Mouse (Mus musculus): ENCODE measurements around the gene Mill2. TPM values are rescaled to one million over a fixed set of nuclear protein-coding genes. Genes with fewer than 3 reads are reported as not detected.
"Not testable (repeated sequence)": the region's sequence is repeated elsewhere in the genome, so short reads cannot be mapped to it uniquely, and the experiment has no call there.

Gene Mill2
- polyA plus RNA-seq, 1 experiment from 2014 or later: 0.34 TPM

- ATAC-seq: no peak
- 73% methylated on average over 1 of the region's 1 CpGs for WGBS
Measured at GRCm38 (mm10) chr7:18841174-18841567, 1.4 kb downstream of the Mill2 start.

GRCm38 (mm10) chr7:18844811-18845210 lies 5.0 kb downstream of the Mill2 start:
- H3K4me1 ChIP-seq: 0 out of 2 replicates have a peak, but pooled peaks cover 4% of the 10 kb centered on the region
- ATAC-seq: no peak
- no peak overlapping the region for H3K9ac ChIP-seq
- H3K9me3 ChIP-seq (replicated peaks): no peaks in the 10 kb centered on the region
- no peak overlapping the region for H3K4me2 ChIP-seq
- no peak overlapping the region for H3K27ac ChIP-seq
- WGBS: 55% methylated on average over 5 of the region's 5 CpGs
- no peaks in the 10 kb centered on the region for H3K27me3 ChIP-seq
- no peaks in the 10 kb centered on the region for H3K36me3 ChIP-seq (ENCODE audit: poor library complexity, severe bottlenecking)
- no peak overlapping the region for H3K4me3 ChIP-seq

More at GRCm38 (mm10) chr7:18841174-18841567, 1.4 kb downstream of the Mill2 start:
- H3K27me3 ChIP-seq: no peaks in the 10 kb centered on the region
- peak overlapping the region; percentile 63 for H3K4me2 ChIP-seq
- no peak overlapping the region for H3K9ac ChIP-seq
- no peak overlapping the region for H3K4me3 ChIP-seq
- 0 out of 2 replicates have a peak, but pooled peaks cover 4% of the 10 kb centered on the region for H3K4me1 ChIP-seq
- no peaks in the 10 kb centered on the region for H3K9me3 ChIP-seq (replicated peaks)
- H3K27ac ChIP-seq: no peak overlapping the region
- H3K36me3 ChIP-seq (ENCODE audit: poor library complexity, severe bottlenecking): no peaks in the 10 kb centered on the region

GRCm38 (mm10) chr7:18848395-18848794 lies 8.6 kb downstream of the Mill2 start:
- ATAC-seq: no peak
- Histone ChIP-seq H3K36me3 (ENCODE audit: poor library complexity, severe bottlenecking) (no peaks in the 10 kb centered on the region), H3K9ac (no peak overlapping the region), H3K4me3 (no peak overlapping the region), H3K4me1 (no peaks in the 10 kb centered on the region), H3K9me3 (replicated peaks) (no peaks in the 10 kb centered on the region), H3K27ac (no peak overlapping the region), H3K27me3 (no peaks in the 10 kb centered on the region), H3K4me2 (no peak overlapping the region)
- WGBS: 91% methylated on average over 1 of the region's 1 CpGs

- H3K36me3 ChIP-seq (ENCODE audit: poor library complexity, severe bottlenecking): no peaks in the 10 kb centered on the region
- H3K27ac ChIP-seq: no peak overlapping the region
- no peak overlapping the region for H3K9ac ChIP-seq
- H3K27me3 ChIP-seq: no peaks in the 10 kb centered on the region
- no peak for ATAC-seq
- no peaks in the 10 kb centered on the region for H3K4me1 ChIP-seq
- no peak overlapping the region for H3K4me2 ChIP-seq
- no peak overlapping the region for H3K4me3 ChIP-seq
- WGBS: 78% methylated on average over 5 of the region's 5 CpGs
- H3K9me3 ChIP-seq (replicated peaks): no peaks in the 10 kb centered on the region
Measured at GRCm38 (mm10) chr7:18858310-18858916, 18.6 kb downstream of the Mill2 start.

GRCm38 (mm10) chr7:18862801-18863200 lies 23.0 kb downstream of the Mill2 start:
- Histone ChIP-seq H3K9me3 (replicated peaks) (0 out of 2 replicates have a peak, but pooled peaks cover under 1% of the 10 kb centered on the region), H3K4me1 (no peaks in the 10 kb centered on the region), H3K4me3 (no peak overlapping the region), H3K36me3 (ENCODE audit: poor library complexity, severe bottlenecking) (no peaks in the 10 kb centered on the region), H3K27me3 (no peaks in the 10 kb centered on the region), H3K27ac (no peak overlapping the region), H3K4me2 (no peak overlapping the region), H3K9ac (no peak overlapping the region)
- no peak for ATAC-seq
- WGBS: 86% methylated on average over 6 of the region's 6 CpGs

GRCm38 (mm10) chr7:18868491-18868890 lies 28.7 kb downstream of the Mill2 start:
- Histone ChIP-seq H3K27ac (no peak overlapping the region), H3K36me3 (ENCODE audit: poor library complexity, severe bottlenecking) (no peaks in the 10 kb centered on the region), H3K4me1 (peaks cover 4% of the 10 kb centered on the region; the same call in 1 of the 2 replicates), H3K9me3 (replicated peaks) (peaks cover 8% of the 10 kb centered on the region; the same call in 1 of the 2 replicates), H3K9ac (no peak overlapping the region), H3K27me3 (no peaks in the 10 kb centered on the region), H3K4me3 (no peak overlapping the region), H3K4me2 (no peak overlapping the region)
- 82% methylated on average over 2 of the region's 2 CpGs for whole genome bisulfite sequencing
- no peak for ATAC-seq

GRCm38 (mm10) chr7:18871031-18871430 lies 31.3 kb downstream of the Mill2 start, which contains the start of gene Pglyrp1:
TSS of gene Pglyrp1 (plus strand) at chr7:18871331.
- 89% methylated on average over 1 of the region's 8 CpGs for WGBS
- H3K4me1 ChIP-seq; ATAC-seq; H3K27ac ChIP-seq; H3K36me3 ChIP-seq (ENCODE audit: poor library complexity, severe bottlenecking); H3K4me3 ChIP-seq; H3K27me3 ChIP-seq; H3K9ac ChIP-seq; H3K4me2 ChIP-seq; H3K9me3 ChIP-seq (replicated peaks): not testable (repeated sequence)

- Histone ChIP-seq H3K4me2 (peak overlapping the region; percentile 86), H3K4me3 (peak overlapping the region; percentile 45), H3K27me3 (no peaks in the 10 kb centered on the region), H3K4me1 (peaks cover 4% of the 10 kb centered on the region; the same call in 1 of the 2 replicates), H3K27ac (no peak overlapping the region), H3K9ac (peak overlapping the region; percentile 63), H3K9me3 (replicated peaks) (peaks cover 8% of the 10 kb centered on the region; the same call in 1 of the 2 replicates), H3K36me3 (ENCODE audit: poor library complexity, severe bottlenecking) (no peaks in the 10 kb centered on the region)
- WGBS: 32% methylated on average over 13 of the region's 14 CpGs
- peak; percentile 66 for ATAC-seq
Measured at GRCm38 (mm10) chr7:18872014-18872802, 32.4 kb downstream of the Mill2 start.

- Histone ChIP-seq H3K27ac (no peak overlapping the region), H3K9ac (peak overlapping the region; percentile 63), H3K9me3 (replicated peaks) (peaks cover 8% of the 10 kb centered on the region; the same call in 1 of the 2 replicates), H3K4me2 (peak overlapping the region; percentile 86), H3K36me3 (ENCODE audit: poor library complexity, severe bottlenecking) (no peaks in the 10 kb centered on the region), H3K4me1 (peaks cover 4% of the 10 kb centered on the region; the same call in 1 of the 2 replicates), H3K27me3 (no peaks in the 10 kb centered on the region), H3K4me3 (peak overlapping the region; percentile 45)
- peak; percentile 60 for ATAC-seq
- 4% methylated on average over 7 of the region's 7 CpGs for WGBS
Measured at GRCm38 (mm10) chr7:18872816-18873215, 33.0 kb downstream of the Mill2 start.

- H3K27me3 ChIP-seq: no peaks in the 10 kb centered on the region
- WGBS: under 1% methylated on average over 10 of the region's 10 CpGs
- peak; percentile 81 for ATAC-seq
- H3K4me1 ChIP-seq: peaks cover 4% of the 10 kb centered on the region; the same call in 1 of the 2 replicates
- peaks cover 4% of the 10 kb centered on the region; the same call in 1 of the 2 replicates for H3K9me3 ChIP-seq (replicated peaks)
- H3K27ac ChIP-seq: no peak overlapping the region
- peak overlapping the region; percentile 45 for H3K4me3 ChIP-seq
- H3K36me3 ChIP-seq (ENCODE audit: poor library complexity, severe bottlenecking): no peaks in the 10 kb centered on the region
- H3K4me2 ChIP-seq: peak overlapping the region; percentile 86
- peak overlapping the region; percentile 63 for H3K9ac ChIP-seq
Measured at GRCm38 (mm10) chr7:18873253-18873652, 33.5 kb downstream of the Mill2 start.

GRCm38 (mm10) chr7:18875372-18875771 lies 35.6 kb downstream of the Mill2 start:
- no peaks in the 10 kb centered on the region for H3K36me3 ChIP-seq (ENCODE audit: poor library complexity, severe bottlenecking)
- no peak overlapping the region for H3K4me2 ChIP-seq
- no peak overlapping the region for H3K9ac ChIP-seq
- H3K27me3 ChIP-seq: no peaks in the 10 kb centered on the region
- no peak for ATAC-seq
- WGBS: 88% methylated on average over 5 of the region's 5 CpGs
- H3K9me3 ChIP-seq (replicated peaks): no peaks in the 10 kb centered on the region
- H3K4me1 ChIP-seq: peaks cover 4% of the 10 kb centered on the region; the same call in 1 of the 2 replicates
- no peak overlapping the region for H3K27ac ChIP-seq
- no peak overlapping the region for H3K4me3 ChIP-seq

GRCm38 (mm10) chr7:18878691-18879090 lies 38.9 kb downstream of the Mill2 start:
- no peak for ATAC-seq
- Histone ChIP-seq H3K9ac (no peak overlapping the region), H3K27ac (no peak overlapping the region), H3K4me2 (no peak overlapping the region), H3K36me3 (ENCODE audit: poor library complexity, severe bottlenecking) (no peaks in the 10 kb centered on the region), H3K27me3 (no peaks in the 10 kb centered on the region), H3K4me1 (no peaks in the 10 kb centered on the region), H3K4me3 (no peak overlapping the region), H3K9me3 (replicated peaks) (no peaks in the 10 kb centered on the region)
- WGBS: 85% methylated on average over 7 of the region's 7 CpGs
